ENCODE assay signal across 9 mouse cellular contexts in genomic region chr5:103161196-103161540, GRCm38 (mm10). TPM values are rescaled to one million over a fixed set of nuclear protein-coding genes. Genes with fewer than 3 reads are reported as not detected.
DNase-seq lines count a peak whose midpoint lies in the region; ATAC-seq lines count a peak whose summit lies in the region.
"Had no signal": no experiment of that assay in that cellular context is flagged by ENCODE, and none has a peak within 500 bp of the region (broad histone marks: within the 10 kb centered on the region; RNA-seq: fewer than 3 reads in every experiment).

No protein-coding gene starts in this region.

- peak; percentile 94 for ATAC-seq in forebrain, embryonic 15.5 days (replicated peaks)
- no peak for ATAC-seq in monocyte, adult 5-6 weeks (replicated peaks; ENCODE audit: insufficient number of reproducible peaks, low FRiP score, low TSS enrichment, poor library complexity, severe bottlenecking)
- ATAC-seq in erythroid progenitor cell, adult 5-6 weeks (replicated peaks; ENCODE audit: low FRiP score, poor library complexity, severe bottlenecking), result no peak
- ATAC-seq: Patski had no signal

- DNase-seq in right cerebral cortex, postnatal 10 days (ENCODE audit: low spot score in 2 of 2), result peak; percentile 71 to 84
- no peak for DNase-seq in right cerebral cortex, postnatal 4 days
- peak; percentile 45 for DNase-seq in left cerebral cortex, postnatal 4 days
- peak; percentile 28 to 50 for DNase-seq in right cerebral cortex, postnatal 36 days (ENCODE audit: low spot score in 2 of 2)
- DNase-seq in heart, adult 8-10 months (ENCODE audit: low spot score), result no peak

- H3K27ac ChIP-seq in forebrain, embryonic 15.5 days (replicated peaks), result peak overlapping the region; percentile 94

- no peaks in the 10 kb centered on the region for H3K9me3 ChIP-seq in forebrain, embryonic 15.5 days

- intact Hi-C loops in left cerebral cortex, postnatal 4 days (cut with DNase I), result no loop called here

- H3K9ac ChIP-seq in forebrain, embryonic 15.5 days (replicated peaks), result 0 out of 2 replicates have a peak overlapping the region, but pooled peaks have one; percentile 2

- H3K4me1 ChIP-seq in forebrain, embryonic 15.5 days, result peaks cover 34% of the 10 kb centered on the region

- no peaks in the 10 kb centered on the region for H3K27me3 ChIP-seq in forebrain, embryonic 15.5 days

- H3K4me3 ChIP-seq in forebrain, embryonic 15.5 days, result no peak overlapping the region; the same call in 1 of the 2 replicates

- 4% methylated on average over 1 of the region's 1 CpGs for WGBS in forebrain, embryonic 15.5 days

- no peaks in the 10 kb centered on the region for H3K36me3 ChIP-seq in forebrain, embryonic 15.5 days

- H3K4me2 ChIP-seq in forebrain, embryonic 15.5 days (replicated peaks), result peak overlapping the region; percentile 25

RNA-seq across cellular contexts. Expression of gene Mapk10, which starts 50.0 kb away (rescaled TPM):
- 76.5 and 83.9 TPM in 2 replicates for polyA plus RNA-seq in forebrain, embryonic 15.5 days (2015; fragmentation: Nextera tagmentation; extraction: Ambion mirVana)
- 100 to 1,000 TPM; 226 to 253 TPM for total RNA-seq in left cerebral cortex, postnatal 4 days (2021)
- total RNA-seq in heart, adult 8-10 months (2022), result 10 to 100 TPM; 25.7 to 37.2 (median 31.2) TPM
- total RNA-seq in monocyte, adult 5-6 weeks (2017), result not detected in 3 replicates
- not detected in 2 replicates for total RNA-seq in erythroid progenitor cell, adult 5-6 weeks (2015; ENCODE audit: low replicate concordance)
- not detected in 2 replicates for total RNA-seq in erythroid progenitor cell, adult 5-6 weeks (2017; ENCODE audit: low replicate concordance)

Comparison
In these comparisons a context has a peak if more than half of its experiments do, and no peak if none do; other contexts are left out.
1. DNase-seq: peak in right cerebral cortex, postnatal 10 days (2 of 2), left cerebral cortex, postnatal 4 days (single experiment) and right cerebral cortex, postnatal 36 days (2 of 2); none in right cerebral cortex, postnatal 4 days (single experiment) and heart, adult 8-10 months (single experiment).
2. RNA of gene Mapk10, which starts 50.0 kb away (total RNA-seq): 226 to 253 TPM in left cerebral cortex, postnatal 4 days and 25.7 to 37.2 TPM in heart, adult 8-10 months; not detected in monocyte, adult 5-6 weeks and not detected in erythroid progenitor cell, adult 5-6 weeks; every median in the first group is over 10 times any median in the second.